Mouse (Mus musculus) midbrain, embryonic 10.5 days (tissue): ENCODE measurements around the gene Evi5l. TPM values are rescaled to one million over a fixed set of nuclear protein-coding genes. Genes with fewer than 3 reads are reported as not detected.
"Not testable (repeated sequence)": the region's sequence is repeated elsewhere in the genome, so short reads cannot be mapped to it uniquely, and the experiment has no call there.

Experiments
- DNase-seq: peaks from one replicate; pipeline ENCODE4 v3.0.0-alpha.2; 2017; ENCODE audit warnings: low spot score
- H3K27ac ChIP-seq: fragments of 300-500 bp; sonication (generic); replicated peaks from 2 replicates; pipeline ENCODE4 v1.5.1; 2016; ENCODE audit warnings: mild to moderate bottlenecking
- H3K27me3 ChIP-seq: fragments of 300-500 bp; sonication (generic); 2 replicates; pipeline ENCODE4 v1.6.1; 2016; ENCODE audit warnings: low read depth, mild to moderate bottlenecking; ENCODE audit not compliant: poor library complexity, severe bottlenecking
- H3K36me3 ChIP-seq: fragments of 300-500 bp; sonication (generic); 2 replicates; pipeline ENCODE4 v1.6.1; 2016; ENCODE audit warnings: mild to moderate bottlenecking, moderate library complexity
- H3K4me1 ChIP-seq: fragments of 300-500 bp; sonication (generic); 2 replicates; pipeline ENCODE4 v1.6.1; 2016
- H3K4me3 ChIP-seq: fragments of 300-500 bp; sonication (generic); 2 replicates; pipeline ENCODE4 v1.5.1; 2016; ENCODE audit warnings: mild to moderate bottlenecking, moderate library complexity
- H3K9me3 ChIP-seq: fragments of 300-500 bp; sonication (generic); replicated peaks from 2 replicates; pipeline ENCODE4 v1.6.1; 2016; ENCODE audit warnings: mild to moderate bottlenecking
- WGBS: fragments of 180-500 bp; shearing (Covaris S2); methylation state at CpG from one replicate; pipeline ENCODE4 v1.1.7; 2016; 5-methylcytosine and 5-hydroxymethylcytosine counted together
- polyA plus RNA-seq: library from polyadenylated mRNA; unstranded; fragments of >200 nt; fragmentation: Nextera tagmentation; extraction: Ambion mirVana; gene quantifications from 2 replicates; pipeline ENCODE4 v1.2.1, GENCODE M21; 2016

Gene Evi5l
- polyA plus RNA-seq, 1 experiment from 2014 or later = 24.9 TPM

GRCm38 (mm10) chr8:4252116-4252760, 85.9 kb downstream of the Evi5l start:
- H3K27ac ChIP-seq = peak overlapping the region; percentile 95
- whole genome bisulfite sequencing = 50% methylated on average over 8 of the region's 8 CpGs

GRCm38 (mm10) chr8:4252934-4253841, 86.8 kb downstream of the Evi5l start, which contains the start of gene Snapc2:
Gene Snapc2 (plus strand): TSS chr8:4253080.
- Histone ChIP-seq H3K9me3 (no peaks in the 10 kb centered on the region), H3K27ac (peak within 1 kb of the TSS; percentile 95), H3K4me1 (peaks cover 58% of the 10 kb centered on the region), H3K4me3 (peak within 1 kb of the TSS; percentile 91), H3K36me3 (peaks cover 52% of the 10 kb centered on the region), H3K27me3 (peaks cover 23% of the 10 kb centered on the region)
- WGBS = under 1% methylated on average over 69 of the region's 69 CpGs
- peak; percentile 95 for DNase-seq

More at GRCm38 (mm10) chr8:4252116-4252760, 85.9 kb downstream of the Evi5l start:
- Histone ChIP-seq H3K9me3 (no peaks in the 10 kb centered on the region), H3K27me3 (peaks cover 33% of the 10 kb centered on the region), H3K36me3 (peaks cover 52% of the 10 kb centered on the region), H3K4me3 (peak overlapping the region; percentile 91), H3K4me1 (peaks cover 52% of the 10 kb centered on the region)
- no peak for DNase-seq

- no peak overlapping the region for H3K27ac ChIP-seq
- 67% methylated on average over 6 of the region's 6 CpGs for WGBS
Measured at GRCm38 (mm10) chr8:4254001-4254400, 87.6 kb downstream of the Evi5l start.

GRCm38 (mm10) chr8:4255471-4255870, 89.1 kb downstream of the Evi5l start:
- not testable (repeated sequence) for H3K4me3 ChIP-seq, DNase-seq, H3K27me3 ChIP-seq, H3K27ac ChIP-seq, H3K9me3 ChIP-seq
- Histone ChIP-seq H3K4me1 (peaks cover 53% of the 10 kb centered on the region), H3K36me3 (peaks cover 51% of the 10 kb centered on the region)
- WGBS = 85% methylated on average over 7 of the region's 7 CpGs

More at GRCm38 (mm10) chr8:4254001-4254400, 87.6 kb downstream of the Evi5l start:
- peaks cover 15% of the 10 kb centered on the region for H3K27me3 ChIP-seq
- H3K4me1 ChIP-seq = peaks cover 53% of the 10 kb centered on the region
- no peaks in the 10 kb centered on the region for H3K9me3 ChIP-seq
- peak overlapping the region; percentile 91 for H3K4me3 ChIP-seq
- no peak for DNase-seq
- peaks cover 49% of the 10 kb centered on the region for H3K36me3 ChIP-seq

GRCm38 (mm10) chr8:4256911-4257310, 90.5 kb downstream of the Evi5l start:
- Histone ChIP-seq H3K27ac (peak overlapping the region; percentile 99; the same call in 1 of the 2 replicates), H3K36me3 (peaks cover 65% of the 10 kb centered on the region), H3K9me3 (no peaks in the 10 kb centered on the region), H3K4me3 (peak overlapping the region; percentile 91; the same call in 1 of the 2 replicates), H3K27me3 (no peaks in the 10 kb centered on the region), H3K4me1 (peaks cover 50% of the 10 kb centered on the region)
- DNase-seq = no peak
- 76% methylated on average over 4 of the region's 4 CpGs for WGBS

- no peaks in the 10 kb centered on the region for H3K27me3 ChIP-seq
- WGBS = 78% methylated on average over 4 of the region's 4 CpGs
- H3K9me3 ChIP-seq = no peaks in the 10 kb centered on the region
- H3K4me3 ChIP-seq = peak overlapping the region; percentile 91
- peaks cover 46% of the 10 kb centered on the region for H3K4me1 ChIP-seq
- DNase-seq = no peak
- H3K27ac ChIP-seq = peak overlapping the region; percentile 99
- peaks cover 70% of the 10 kb centered on the region for H3K36me3 ChIP-seq
Measured at GRCm38 (mm10) chr8:4257350-4257749, 91.0 kb downstream of the Evi5l start.

GRCm38 (mm10) chr8:4258233-4258632, 91.9 kb downstream of the Evi5l start:
- Histone ChIP-seq H3K27me3 (no peaks in the 10 kb centered on the region), H3K4me3 (peak overlapping the region; percentile 91), H3K27ac (peak overlapping the region; percentile 99), H3K36me3 (peaks cover 79% of the 10 kb centered on the region), H3K4me1 (peaks cover 42% of the 10 kb centered on the region), H3K9me3 (no peaks in the 10 kb centered on the region)
- DNase-seq = peak; percentile 89
- WGBS = 3% methylated on average over 35 of the region's 35 CpGs

- Histone ChIP-seq H3K27ac (peak overlapping the region; percentile 99), H3K27me3 (no peaks in the 10 kb centered on the region), H3K36me3 (peaks cover 83% of the 10 kb centered on the region), H3K4me1 (peaks cover 38% of the 10 kb centered on the region), H3K9me3 (no peaks in the 10 kb centered on the region), H3K4me3 (peak overlapping the region; percentile 91)
- no peak for DNase-seq
- 0% methylated on average over 32 of the region's 32 CpGs for WGBS
Measured at GRCm38 (mm10) chr8:4258678-4259077, 92.3 kb downstream of the Evi5l start.

GRCm38 (mm10) chr8:4259125-4259804, 92.9 kb downstream of the Evi5l start, which contains the start of gene Ctxn1:
Gene Ctxn1 (minus strand): TSS chr8:4259274.
- DNase-seq = peak; percentile 97
- H3K4me1 ChIP-seq = peaks cover 32% of the 10 kb centered on the region
- peak within 1 kb of the TSS; percentile 99 for H3K27ac ChIP-seq
- WGBS = 7% methylated on average over 33 of the region's 33 CpGs
- peaks cover 87% of the 10 kb centered on the region for H3K36me3 ChIP-seq
- H3K27me3 ChIP-seq = no peaks in the 10 kb centered on the region
- peak within 1 kb of the TSS; percentile 91 for H3K4me3 ChIP-seq
- H3K9me3 ChIP-seq = no peaks in the 10 kb centered on the region

GRCm38 (mm10) chr8:4259805-4260170, 93.4 kb downstream of the Evi5l start:
- H3K27me3 ChIP-seq = no peaks in the 10 kb centered on the region
- H3K4me3 ChIP-seq = peak overlapping the region; percentile 91; the same call in 1 of the 2 replicates
- no peak for DNase-seq
- WGBS = 89% methylated on average over 4 of the region's 4 CpGs
- H3K36me3 ChIP-seq = peaks cover 87% of the 10 kb centered on the region
- peaks cover 30% of the 10 kb centered on the region for H3K4me1 ChIP-seq
- H3K27ac ChIP-seq = peak overlapping the region; percentile 99; the same call in 1 of the 2 replicates
- H3K9me3 ChIP-seq = no peaks in the 10 kb centered on the region
